Mouse (Mus musculus) mesoderm, embryonic 11.5 days (tissue): ENCODE measurements at regions not wholly inside any gene's neighbourhood (a gene's known extent, or its start where the extent isn't known, plus 50 kb on each side); places are given as distances from the start of the nearest gene placed in this dataset.

Experiments used
- DNase-seq: peaks from one replicate; pipeline ENCODE4 v3.0.0-alpha.2; 2012; ENCODE audit warnings: low read depth, low spot score

DNA sequence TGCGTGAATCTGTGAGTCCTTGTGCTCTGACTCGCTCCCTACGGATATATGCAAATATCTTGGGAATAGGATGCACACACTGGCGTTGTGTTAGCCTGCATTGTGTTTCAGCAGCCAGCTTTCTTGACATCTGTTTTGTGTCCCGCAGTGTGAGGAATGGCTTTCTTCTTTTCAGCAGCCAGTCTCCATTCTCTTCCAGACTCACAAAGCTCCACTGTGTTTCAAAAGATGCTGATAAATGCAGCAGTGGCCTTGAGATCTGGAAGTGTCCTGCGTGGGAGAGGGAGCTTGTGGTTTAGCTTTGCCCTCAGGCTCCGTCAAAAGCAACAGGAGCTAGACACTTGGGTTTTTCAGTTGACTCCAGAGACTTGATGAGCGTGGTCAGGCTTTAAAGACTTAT is 188.9 kb upstream of the Fat4 start:
- DNase-seq: peak; percentile 58

DNA sequence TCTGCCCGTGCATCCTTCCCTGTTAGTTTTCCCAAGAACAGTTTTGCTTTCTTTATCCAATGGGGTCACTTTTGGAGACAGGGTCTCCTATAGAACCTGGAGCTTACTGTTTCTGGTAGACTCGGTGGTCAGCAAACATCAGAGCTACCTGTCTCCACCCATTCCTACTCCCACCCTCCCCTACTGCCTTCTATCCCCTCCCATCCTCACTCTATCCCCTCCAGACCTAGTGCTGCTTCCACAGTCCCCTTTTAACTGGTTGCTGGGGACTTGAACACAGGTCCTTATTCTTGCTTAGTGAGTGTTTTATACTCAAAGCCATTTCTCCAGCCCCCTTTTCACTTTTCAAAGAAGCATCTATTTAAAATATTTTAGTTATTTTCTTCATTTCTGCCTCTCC is 189.4 kb upstream of the Fat4 start:
- DNase-seq: no peak

DNA sequence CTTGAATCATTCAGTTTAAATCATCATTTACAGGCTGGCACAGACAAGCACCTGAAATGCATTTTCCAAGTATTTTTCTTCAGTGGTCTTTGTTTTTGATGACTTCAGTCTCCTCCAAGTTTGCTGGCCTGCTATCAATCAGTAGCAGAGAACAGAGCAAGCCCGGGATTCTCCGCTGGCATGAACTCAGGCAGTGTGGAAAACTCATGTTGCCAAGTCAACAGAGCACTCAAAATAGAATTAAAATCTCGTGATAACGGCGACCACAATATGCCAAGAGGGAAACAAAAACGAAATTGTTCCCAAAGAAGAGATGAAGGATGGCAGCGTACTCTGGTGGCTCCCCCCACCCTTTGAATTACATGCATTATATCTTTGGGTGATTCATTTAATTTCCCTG is 190.9 kb upstream of the Fat4 start:
- no peak for DNase-seq

DNA sequence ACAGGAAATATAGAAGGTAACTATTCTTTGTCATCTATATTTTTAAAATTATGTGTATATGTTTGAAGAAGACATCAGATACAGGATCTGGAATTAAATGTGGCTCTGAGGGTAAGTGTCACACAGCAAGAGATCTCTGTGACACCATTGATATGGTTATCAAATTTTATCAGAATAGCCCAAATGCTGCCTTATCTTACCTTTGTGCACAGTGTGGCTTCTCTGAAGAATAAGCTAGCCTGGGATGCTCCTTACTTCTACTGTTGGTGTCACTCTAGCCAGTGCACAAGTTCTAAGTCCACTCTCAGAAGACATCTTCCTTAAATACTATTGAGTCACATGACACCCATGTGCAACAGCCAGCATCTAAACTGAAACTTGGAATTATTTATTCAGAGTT is 194.0 kb upstream of the Fat4 start:
- no peak for DNase-seq

DNA sequence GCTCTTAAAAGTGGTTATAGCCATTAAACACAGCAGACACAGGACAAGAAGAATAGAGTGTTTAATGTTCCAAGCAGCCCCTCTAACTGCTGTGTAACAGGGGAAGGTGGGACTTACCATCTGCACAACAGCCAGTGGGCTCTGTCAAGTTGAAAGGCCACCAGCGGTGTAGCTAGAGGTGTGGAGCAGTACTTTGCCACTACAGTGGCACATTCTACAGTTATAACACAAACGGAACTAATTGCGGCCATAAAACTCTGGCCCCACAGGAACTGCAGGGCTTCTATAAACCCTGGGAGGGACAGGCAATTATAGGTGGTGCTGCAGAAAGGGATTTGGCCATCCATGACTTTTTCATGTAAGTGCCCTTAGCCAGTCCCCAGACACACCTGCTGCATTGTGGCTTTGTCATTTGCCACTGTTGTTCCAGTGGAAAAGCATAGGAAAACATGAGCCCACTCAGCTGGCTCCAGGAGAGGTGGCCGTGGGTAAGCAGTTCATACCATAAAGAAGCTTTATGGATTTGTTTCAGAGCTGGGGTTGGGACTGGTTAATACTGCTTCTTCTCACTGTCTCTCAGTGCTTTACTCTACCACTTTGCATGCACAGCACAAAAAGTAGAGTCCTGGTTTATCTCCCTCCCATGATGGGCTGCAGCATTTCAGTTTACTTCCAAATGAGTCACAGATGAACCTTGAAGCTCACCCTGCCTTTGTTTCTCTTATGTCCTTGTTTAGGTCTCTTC is 199.8 kb upstream of the Ankrd50 start:
- no peak for DNase-seq

DNA sequence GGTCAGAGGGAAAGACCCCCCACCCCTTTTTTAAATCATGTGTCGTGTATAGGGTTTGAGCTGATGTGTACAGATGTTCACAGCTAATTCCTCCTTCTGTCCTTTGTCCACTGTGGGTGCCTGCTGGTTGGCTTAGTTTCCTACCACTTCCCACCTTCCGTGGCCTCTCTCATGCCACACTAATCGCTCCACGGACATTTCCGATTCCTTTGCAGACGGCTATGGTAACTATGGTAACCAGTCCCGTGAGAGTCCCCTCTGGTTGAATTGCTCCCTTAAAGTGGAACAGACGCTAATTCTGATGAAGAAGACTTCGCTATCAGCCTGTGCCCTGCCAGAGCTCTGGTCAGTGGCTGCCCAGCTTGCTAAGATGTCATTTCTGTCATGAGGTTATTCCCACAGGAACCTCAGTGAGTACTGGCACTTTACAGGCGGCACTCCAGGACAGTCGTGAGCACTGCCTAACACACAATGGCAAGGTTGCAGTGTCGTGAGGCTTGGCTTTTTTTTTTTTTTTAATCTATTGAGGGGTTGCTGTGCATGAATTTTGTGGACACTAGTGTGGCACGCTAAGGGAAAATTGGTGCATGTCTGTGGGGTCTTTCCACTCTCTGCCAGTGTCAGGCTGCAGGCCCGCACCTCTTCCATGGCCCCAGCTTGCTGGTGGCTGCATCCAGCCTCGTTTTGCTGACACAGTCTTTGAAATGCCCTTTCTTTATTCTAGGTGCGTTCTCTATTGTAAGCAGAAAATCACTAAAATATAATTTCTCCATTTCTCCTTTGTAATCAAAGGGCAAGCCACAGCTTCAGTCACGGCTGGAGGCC is 179.2 kb upstream of the Ankrd50 start:
- peak; percentile 78 for DNase-seq

DNA sequence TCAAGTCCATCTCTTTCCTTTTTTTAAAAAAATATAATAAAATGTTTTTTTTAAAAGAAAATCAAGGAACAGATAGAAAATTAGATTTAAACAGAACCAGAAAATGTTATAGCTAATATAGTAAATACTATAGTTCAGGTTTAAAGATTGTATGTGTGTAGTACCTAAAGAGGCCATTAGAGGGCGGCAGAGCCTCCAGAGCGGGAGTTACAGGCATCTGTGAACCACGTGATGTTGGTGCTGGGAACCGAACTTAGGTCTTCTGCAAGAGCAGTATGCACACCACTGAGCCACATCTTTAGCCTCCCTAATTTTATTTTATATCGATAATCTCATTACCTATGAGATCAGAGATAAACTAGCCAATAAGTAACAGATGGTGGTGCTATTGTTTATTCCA is 178.4 kb upstream of the Ankrd50 start:
- DNase-seq: no peak

DNA sequence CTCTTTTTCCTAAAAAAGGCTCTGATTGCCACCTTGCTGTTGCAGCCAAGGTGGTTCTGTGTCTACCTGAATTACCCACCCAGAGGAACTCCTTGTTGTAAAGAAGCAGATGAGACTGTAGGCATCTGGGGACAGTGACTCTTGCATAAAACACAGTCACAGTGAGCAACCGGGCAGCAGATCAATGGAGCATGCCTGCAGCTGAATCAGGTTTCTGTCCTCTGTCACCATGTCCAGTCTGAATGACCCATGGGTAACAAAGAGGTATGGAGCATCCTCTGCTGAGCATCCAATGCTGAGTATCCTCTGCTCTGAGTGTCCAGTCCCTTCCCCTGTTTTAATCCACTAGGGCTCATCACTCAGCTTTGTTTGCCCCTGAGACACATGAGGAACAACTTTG is 172.1 kb upstream of the Ankrd50 start:
- no peak for DNase-seq

DNA sequence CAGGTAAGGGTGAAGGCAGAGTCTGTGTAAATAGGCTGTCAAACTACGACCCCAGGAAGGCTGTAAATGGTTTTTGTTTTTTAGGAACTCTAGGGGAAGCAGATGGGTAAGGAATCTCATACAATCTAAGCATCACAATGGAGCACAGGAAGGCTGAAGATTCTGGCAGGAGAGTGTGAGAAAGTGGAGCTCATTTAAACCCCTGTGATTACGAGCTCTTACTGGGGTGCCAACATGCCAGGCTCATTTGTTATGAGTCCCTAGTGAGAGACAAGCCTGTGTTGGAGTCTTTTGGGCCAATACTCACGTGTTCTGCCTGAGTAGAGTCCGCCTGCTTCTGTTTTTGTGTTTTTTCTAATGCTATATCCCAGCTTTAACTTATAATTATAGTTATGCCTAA is 169.3 kb upstream of the Ankrd50 start:
- no peak for DNase-seq

DNA sequence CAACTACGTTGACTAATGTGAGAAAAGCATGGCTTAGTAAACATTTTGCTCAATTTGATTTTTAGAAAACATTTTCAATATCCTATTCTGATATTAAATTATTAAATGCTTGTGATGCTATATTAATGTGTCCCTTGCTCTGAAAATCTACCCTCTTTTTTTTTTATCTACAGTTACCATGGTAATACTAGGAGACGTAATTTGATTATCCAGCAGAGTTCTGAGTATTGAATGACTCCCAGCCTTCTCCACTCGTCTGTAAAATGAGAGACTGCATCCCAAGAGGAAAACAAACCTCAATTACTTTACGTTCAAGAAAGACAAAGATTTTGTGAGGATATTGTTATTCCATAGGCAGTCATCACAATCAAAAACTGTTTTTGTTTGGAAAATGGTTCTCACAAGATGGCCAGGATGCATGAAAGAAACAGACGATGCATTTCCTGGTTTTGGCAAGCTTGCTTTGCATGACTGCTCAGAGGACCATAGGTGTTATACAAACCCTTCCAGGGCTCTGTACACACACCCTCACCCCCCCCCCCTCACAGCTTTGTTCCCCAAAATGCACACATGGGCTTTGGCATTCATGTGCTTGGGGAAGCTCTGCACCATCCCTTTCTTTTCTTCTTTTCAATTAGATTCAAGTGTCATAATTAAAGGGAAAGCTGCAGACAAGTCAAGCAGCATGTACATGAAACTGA is 168.5 kb upstream of the Ankrd50 start:
- no peak for DNase-seq

DNA sequence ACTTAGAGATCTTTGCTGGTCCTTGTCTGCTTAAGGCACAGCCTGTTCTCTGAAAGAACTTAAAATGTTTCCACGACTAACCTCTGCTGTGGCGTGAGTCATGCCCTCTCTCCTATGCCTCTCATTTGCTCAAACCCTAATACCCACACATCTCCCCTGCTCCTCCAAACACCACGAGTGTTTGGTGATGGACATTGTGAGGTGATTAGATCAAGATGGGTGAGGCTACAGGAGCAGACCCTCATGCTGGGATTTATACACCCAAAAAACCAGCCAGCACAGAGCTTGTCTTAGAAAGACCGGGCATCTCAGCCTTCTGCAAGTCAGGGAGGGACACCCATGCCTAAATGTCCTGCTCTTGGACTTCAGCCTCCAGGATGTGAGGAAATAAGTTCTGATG is 165.5 kb upstream of the Ankrd50 start:
- DNase-seq: no peak

DNA sequence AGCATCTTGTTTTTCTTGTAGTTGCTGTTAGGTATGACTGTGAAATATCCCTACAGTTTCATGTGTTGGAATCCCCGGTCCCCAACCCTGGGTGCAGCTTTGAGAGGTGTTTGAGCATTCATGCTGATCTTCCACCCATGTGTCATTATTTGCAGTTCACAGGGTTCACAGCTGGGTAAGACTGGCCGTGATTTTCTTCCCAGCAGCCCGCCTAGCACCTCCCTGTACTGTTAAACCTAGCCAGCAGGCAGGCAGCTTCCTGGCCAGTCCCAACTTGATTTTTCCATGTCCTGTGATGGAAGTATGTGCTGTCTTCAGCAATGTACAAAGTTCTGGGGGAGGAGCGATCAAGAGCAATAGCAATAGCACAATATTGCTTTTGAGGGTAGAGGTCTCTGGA is 164.0 kb upstream of the Ankrd50 start:
- no peak for DNase-seq

DNA sequence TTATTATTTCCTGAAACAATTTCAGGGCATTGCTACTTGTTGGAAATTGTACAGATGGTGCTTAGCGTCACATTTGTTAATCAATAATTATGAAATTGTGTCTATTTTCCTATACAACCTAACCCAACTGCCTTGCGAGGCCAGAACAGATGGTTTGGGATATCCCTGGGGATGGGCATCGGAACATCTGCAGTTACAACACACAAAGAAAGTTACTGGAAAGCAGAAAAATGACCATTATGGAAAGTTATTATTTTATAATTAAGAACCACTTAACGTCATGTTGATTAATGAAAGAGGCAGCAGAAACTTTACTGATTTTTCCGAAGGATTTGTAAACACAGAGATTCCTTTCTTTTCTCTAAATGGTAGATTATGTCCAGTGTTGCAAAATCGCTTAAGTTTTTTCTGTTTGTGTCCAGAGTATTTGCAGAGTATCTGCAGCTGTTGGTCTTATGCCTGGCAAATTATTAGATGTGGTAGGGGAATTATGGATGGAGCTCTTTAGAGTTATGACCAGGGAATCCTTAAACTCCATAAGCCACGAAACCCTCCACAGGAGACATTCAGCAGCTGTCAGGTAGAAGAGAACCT is 163.2 kb upstream of the Ankrd50 start:
- DNase-seq: no peak

DNA sequence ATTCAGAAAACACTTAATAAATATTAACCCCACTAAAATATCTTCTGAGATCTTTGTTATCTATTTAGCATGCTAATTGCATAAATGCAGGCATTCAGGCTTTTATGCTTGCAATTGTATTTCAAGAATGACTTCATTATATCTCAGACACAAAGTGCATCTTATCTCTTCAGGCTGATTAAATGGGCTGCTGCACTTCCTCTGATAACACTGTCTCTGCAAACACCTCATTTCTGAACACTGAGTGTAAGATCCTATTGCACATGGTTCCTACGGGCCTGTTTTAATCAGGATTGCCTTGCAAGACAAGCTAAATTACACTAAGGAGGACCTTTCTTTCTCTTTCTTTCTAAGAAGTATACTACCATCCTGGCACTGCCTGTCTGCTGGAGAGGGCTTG is 157.1 kb upstream of the Ankrd50 start:
- DNase-seq: no peak

DNA sequence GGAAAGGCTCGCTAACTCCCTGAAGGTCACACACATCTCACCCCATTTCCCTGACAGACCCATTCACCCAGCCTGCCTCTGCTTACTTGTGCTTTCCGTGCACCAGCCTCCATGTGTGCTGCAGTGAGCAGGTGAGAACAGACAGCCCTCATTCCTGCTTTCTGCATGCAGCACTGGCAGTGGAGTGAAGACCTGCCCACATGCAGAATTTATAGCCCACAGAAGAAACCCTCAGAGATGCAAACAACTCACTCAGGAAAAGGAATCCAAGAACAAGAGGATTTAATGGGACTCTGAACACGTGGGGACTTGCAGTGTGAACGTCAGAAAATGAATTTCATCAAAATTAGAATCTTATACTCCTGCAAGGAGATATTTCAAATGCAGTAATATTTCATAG is 152.2 kb upstream of the Ankrd50 start:
- no peak for DNase-seq

DNA sequence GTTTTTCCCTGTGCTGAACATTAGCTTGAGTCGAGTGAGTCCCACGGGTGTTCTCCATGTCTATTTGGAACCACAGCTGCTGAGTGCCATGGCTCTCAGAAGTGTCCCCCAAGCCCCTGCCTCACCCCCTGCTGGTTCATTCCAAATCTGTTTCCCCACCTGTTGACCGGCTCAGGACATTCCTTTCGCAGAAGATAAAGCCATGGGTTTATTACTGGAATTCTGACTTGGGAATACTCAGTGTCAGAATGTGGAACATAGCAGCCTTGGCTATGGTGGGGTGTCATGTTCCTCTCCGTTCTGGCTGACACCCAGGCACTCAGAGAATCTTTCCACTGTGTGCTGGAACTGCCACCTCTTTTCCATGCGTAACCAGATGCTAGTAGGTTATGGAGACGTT is 148.7 kb upstream of the Ankrd50 start:
- DNase-seq: peak; percentile 47

DNA sequence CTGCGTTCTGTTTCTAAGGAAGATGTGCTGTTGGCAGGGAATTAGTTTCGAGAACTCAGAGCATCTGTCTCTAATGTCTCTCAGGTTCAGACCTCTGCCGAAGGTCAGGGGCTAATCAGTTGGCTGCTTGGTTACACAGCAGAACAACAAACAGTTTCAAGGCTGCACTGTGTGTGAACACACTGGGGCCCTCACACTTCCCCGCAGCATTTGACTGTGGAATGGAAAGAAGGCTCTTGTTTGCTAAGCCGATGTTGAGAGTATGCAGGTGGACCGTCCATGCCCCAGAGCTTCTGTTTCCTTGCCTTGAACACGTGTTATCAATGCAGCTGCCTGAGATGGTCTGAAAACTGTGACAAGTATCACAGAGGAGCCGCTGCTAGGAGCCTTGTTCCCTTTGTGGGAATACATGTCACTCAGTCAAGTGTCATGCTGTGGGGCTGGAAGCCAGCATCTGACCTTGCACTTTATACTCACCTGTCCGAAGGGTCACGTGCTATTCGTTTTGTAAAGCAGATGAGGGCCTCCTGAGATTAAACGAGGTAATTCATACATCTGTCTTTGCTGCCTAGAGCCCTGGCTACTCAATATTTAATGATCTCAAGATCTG is 141.0 kb upstream of the Ankrd50 start:
- peak; percentile 45 for DNase-seq

DNA sequence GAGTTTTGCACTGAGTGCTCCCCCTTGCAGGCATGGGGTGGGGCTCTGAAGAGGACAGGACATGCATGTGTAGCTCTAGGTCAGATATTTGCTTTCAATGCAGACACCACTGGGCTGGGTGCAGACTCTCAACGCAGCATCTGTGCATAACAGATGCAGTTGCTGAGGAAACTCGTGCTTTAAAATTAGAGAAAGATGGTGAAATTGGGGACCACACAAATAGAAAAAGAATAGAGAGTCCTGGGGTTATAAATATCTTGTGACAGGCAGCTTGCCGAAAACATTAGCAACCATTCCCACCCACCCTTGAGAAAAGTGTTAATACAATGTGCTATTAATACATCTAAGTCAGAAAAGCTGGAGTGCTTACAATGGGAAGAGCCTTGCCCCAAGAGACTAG is 133.3 kb upstream of the Ankrd50 start:
- no peak for DNase-seq

DNA sequence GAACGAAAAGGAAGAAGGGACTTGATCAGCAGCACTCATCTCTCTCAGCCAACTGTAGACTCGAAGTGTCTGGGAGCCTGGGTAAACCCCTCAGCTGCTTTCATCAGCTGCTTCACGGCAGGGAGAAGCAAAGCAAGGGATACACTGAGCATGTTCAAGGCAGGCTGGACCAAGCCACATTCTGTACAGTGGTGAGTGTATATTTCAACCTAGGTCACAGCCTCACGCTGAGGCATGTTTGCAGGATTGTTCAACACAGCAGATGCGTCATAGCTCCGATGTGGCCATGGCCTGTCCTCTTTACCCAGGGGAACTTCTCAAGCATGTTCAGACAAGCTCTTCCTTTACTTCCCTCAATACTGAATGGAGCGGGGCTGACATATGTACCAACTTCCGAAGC is 132.6 kb upstream of the Ankrd50 start:
- DNase-seq: no peak

DNA sequence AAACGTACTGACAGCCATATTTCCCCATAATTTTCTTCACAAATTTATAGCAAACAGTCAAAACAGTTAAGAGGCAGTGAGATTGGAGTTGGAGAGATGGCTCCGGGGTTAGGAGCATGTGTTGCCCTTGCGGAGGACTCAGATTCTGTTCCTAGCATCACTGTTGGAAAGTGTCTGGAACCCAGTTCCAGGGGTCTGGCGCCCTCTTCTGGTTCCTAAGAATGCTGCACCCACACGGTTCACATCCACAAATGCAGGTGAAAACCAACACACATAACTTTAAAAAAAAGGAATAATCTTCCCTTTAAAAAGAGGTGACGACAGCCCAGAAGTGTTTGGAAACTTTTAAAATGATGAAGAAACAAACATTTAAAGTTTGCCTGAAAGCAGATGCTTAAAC is 129.1 kb upstream of the Ankrd50 start:
- DNase-seq: no peak

DNA sequence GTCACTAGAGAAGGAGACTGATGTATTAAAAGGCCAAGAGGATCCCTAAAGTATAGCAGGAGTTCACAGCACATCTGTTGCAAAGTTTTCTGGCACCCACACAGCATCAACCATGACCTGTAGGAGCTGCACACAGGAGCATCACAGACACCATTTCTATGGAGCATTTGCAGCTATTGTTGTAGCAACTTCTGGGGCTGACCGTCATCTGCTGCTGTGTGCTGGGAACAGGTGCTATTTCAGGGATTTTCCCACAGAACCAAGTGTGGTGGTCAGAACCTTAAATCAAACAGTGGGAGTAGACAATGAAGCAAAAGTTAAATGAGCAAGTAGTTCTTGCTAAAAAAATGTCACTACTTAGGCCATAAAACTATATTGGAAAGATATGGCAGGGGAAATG is 106.9 kb upstream of the Ankrd50 start:
- DNase-seq: no peak

DNA sequence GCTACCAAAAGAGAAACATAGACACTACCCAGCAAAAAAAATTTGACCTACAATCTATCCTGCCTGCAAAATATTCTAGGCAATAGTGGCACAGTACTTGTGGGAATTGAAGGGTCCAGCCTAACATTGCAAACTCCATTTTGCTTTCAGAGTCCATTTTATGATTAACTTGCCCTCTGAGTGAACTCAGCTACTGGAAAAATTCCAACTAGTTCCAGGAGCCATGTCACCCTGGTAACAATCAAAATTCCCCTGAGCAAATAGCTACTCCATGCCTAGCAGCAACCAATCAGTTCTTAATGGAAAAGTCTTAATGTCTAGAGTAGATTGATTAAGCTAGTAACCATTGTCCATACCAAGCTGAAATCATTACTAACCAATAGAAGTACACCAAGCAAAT is 104.3 kb upstream of the Ankrd50 start:
- DNase-seq: no peak
